Mouse (Mus musculus) liver, embryonic 11.5 days (tissue): ENCODE measurements around the gene Atp5j2. TPM values are rescaled to one million over a fixed set of nuclear protein-coding genes. Genes with fewer than 3 reads are reported as not detected.
A peak's percentile ranks its signal among the peaks of the same experiment; 100 is the strongest.
"Not testable (repeated sequence)": the region's sequence is repeated elsewhere in the genome, so short reads cannot be mapped to it uniquely, and the experiment has no call there.

Source experiments
- ATAC-seq: fragments of 200-750 bp; cut with Nextera tagmentation; replicated peaks from 2 replicates; pipeline ENCODE4 v1.8.0; 2017; ENCODE audit warnings: moderate number of reproducible peaks, mild to moderate bottlenecking, moderate TSS enrichment, moderate library complexity; ENCODE audit not compliant: low FRiP score
- DNase-seq: peaks from one replicate; pipeline ENCODE4 v3.0.0-alpha.2; 2017; ENCODE audit warnings: low spot score
- H3K27ac ChIP-seq: fragments of 300-500 bp; sonication (generic); 2 replicates; pipeline ENCODE4 v1.5.1; 2014; ENCODE audit warnings: mild to moderate bottlenecking, low read depth, low read length, control low read depth
- H3K27me3 ChIP-seq: fragments of 300-500 bp; sonication (generic); replicated peaks from 2 replicates; pipeline ENCODE4 v1.6.1; 2014; ENCODE audit warnings: low read length, mixed read lengths; ENCODE audit not compliant: control insufficient read depth, insufficient read depth
- H3K36me3 ChIP-seq: fragments of 300-500 bp; sonication (generic); 2 replicates; pipeline ENCODE4 v1.6.1; 2014; ENCODE audit warnings: mild to moderate bottlenecking, low read length, moderate library complexity, mixed read lengths; ENCODE audit not compliant: control insufficient read depth, insufficient read depth
- H3K4me1 ChIP-seq: fragments of 300-500 bp; sonication (generic); replicated peaks from 2 replicates; pipeline ENCODE4 v1.6.1; 2014; ENCODE audit warnings: low read length, mixed read lengths; ENCODE audit not compliant: control insufficient read depth, insufficient read depth
- H3K4me2 ChIP-seq: fragments of 300-500 bp; sonication (generic); 2 replicates; pipeline ENCODE4 v1.6.1; 2014; ENCODE audit warnings: mild to moderate bottlenecking, control low read depth, moderate library complexity
- H3K4me3 ChIP-seq: fragments of 300-500 bp; sonication (generic); 2 replicates; pipeline ENCODE4 v1.5.1; 2014; ENCODE audit warnings: low read depth, low read length, control low read depth
- H3K9ac ChIP-seq: fragments of 300-500 bp; sonication (generic); 2 replicates; pipeline ENCODE4 v1.6.1; 2014; ENCODE audit warnings: low read depth, low read length, control low read depth
- H3K9me3 ChIP-seq: fragments of 300-500 bp; sonication (generic); 2 replicates; pipeline ENCODE4 v1.6.1; 2016; ENCODE audit warnings: low read length, inconsistent platforms, mixed read lengths; ENCODE audit not compliant: control insufficient read depth
- WGBS: fragments of 180-500 bp; shearing (Covaris S2); extraction: QIAGEN DNeasy Blood & Tissue Kit; methylation state at CpG from one replicate; pipeline ENCODE4 v1.1.7; 2014; 5-methylcytosine and 5-hydroxymethylcytosine counted together
- polyA plus RNA-seq: library from polyadenylated mRNA; unstranded; fragments of >200 nt; fragmentation: Nextera tagmentation; extraction: Ambion mirVana; gene quantifications from 2 replicates; pipeline ENCODE4 v1.2.1, GENCODE M21; 2014

Gene Atp5j2
- 528 and 573 TPM in 2 replicates for polyA plus RNA-seq

- WGBS, result 90% methylated on average over 2 of the region's 2 CpGs
These were observed at the start of gene Atp5j2 for GRCm38 (mm10) chr5:145191962-145192361. Gene Atp5j2, minus strand, starts transcription at chr5:145192062.

DNA sequence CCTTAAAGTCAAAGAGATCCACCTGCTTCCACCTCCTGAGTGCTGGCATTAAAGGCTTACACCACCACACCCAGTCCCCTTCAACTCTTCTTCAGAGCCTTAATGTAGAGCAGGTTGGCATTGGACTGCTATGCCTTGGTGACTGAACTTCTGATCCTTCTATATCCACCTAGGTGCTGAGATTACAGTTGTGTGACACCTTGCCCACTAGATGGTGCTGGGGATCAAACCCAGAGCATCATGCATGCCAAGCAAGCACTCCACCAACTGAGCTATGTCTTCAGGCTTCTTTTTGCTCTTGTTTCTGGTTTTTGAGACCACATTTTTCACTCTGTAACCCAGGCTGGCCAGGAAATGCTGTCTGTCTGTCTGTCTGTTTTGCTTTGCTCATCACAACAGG is 42.8 kb upstream of the Atp5j2 start:
- DNase-seq (no peak), ATAC-seq (no peak)
- H3K36me3 ChIP-seq, result peaks cover 17% of the 10 kb centered on the region

More at GRCm38 (mm10) chr5:145191962-145192361, at the start of gene Atp5j2:
- H3K9ac ChIP-seq, result peak within 1 kb of the TSS; percentile 78
- no peaks in the 10 kb centered on the region for H3K9me3 ChIP-seq
- DNase-seq (no peak), ATAC-seq (no peak)
- peak within 1 kb of the TSS; percentile 57 for H3K27ac ChIP-seq
- peaks cover 19% of the 10 kb centered on the region for H3K4me1 ChIP-seq
- no peaks in the 10 kb centered on the region for H3K27me3 ChIP-seq
- H3K4me3 ChIP-seq, result peak within 1 kb of the TSS; percentile 78
- peaks cover 11% of the 10 kb centered on the region; the same call in 1 of the 2 replicates for H3K36me3 ChIP-seq
- peak within 1 kb of the TSS; percentile 97 for H3K4me2 ChIP-seq

DNA sequence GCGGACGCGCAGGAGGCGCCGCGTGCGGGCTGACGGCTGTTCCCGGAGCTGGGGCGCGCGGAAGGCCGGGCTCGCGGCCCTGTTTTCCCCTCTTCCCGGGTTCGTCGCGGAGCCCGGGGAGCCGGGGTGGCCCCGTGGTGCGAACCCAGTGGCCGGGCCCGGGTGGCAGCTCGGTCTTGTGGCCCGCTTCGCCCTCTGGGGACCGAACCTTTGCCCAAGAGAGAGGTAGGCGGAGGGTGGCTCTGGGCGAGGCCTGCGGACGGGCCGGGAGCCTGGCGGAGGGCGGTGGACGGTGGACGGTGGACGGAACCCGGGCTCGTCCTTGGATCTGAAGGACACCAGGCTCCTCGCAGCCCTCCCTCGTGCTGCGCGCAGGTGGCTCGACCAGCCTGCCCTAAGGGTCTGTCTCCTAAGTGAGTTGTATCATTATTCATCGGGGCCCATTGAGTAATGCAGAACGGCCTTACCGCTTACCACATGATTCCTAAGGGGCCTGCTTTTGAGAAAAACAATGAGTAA is 40.1 kb upstream of the Atp5j2 start:
- H3K9ac ChIP-seq, result peak overlapping the region; percentile 96
- H3K4me3 ChIP-seq, result peak overlapping the region; percentile 95
- H3K4me2 ChIP-seq, result peak overlapping the region; percentile 79
- H3K4me1 ChIP-seq, result 0 out of 2 replicates have a peak, but pooled peaks cover 5% of the 10 kb centered on the region
- H3K9me3 ChIP-seq, result no peaks in the 10 kb centered on the region
- H3K27ac ChIP-seq, result peak overlapping the region; percentile 79
- H3K27me3 ChIP-seq, result no peaks in the 10 kb centered on the region
- WGBS, result under 1% methylated on average over 49 of the region's 49 CpGs
- ATAC-seq, result peak; percentile 56
- no peak for DNase-seq
- peaks cover 10% of the 10 kb centered on the region for H3K36me3 ChIP-seq

More for the DNA sequence above, 42.8 kb upstream of the Atp5j2 start:
- H3K4me3 ChIP-seq, result no peak overlapping the region
- no peak overlapping the region for H3K9ac ChIP-seq
- no peak overlapping the region for H3K4me2 ChIP-seq
- no peaks in the 10 kb centered on the region for H3K9me3 ChIP-seq
- 0 out of 2 replicates have a peak, but pooled peaks cover 5% of the 10 kb centered on the region for H3K4me1 ChIP-seq
- no peaks in the 10 kb centered on the region for H3K27me3 ChIP-seq
- no peak overlapping the region for H3K27ac ChIP-seq

DNA sequence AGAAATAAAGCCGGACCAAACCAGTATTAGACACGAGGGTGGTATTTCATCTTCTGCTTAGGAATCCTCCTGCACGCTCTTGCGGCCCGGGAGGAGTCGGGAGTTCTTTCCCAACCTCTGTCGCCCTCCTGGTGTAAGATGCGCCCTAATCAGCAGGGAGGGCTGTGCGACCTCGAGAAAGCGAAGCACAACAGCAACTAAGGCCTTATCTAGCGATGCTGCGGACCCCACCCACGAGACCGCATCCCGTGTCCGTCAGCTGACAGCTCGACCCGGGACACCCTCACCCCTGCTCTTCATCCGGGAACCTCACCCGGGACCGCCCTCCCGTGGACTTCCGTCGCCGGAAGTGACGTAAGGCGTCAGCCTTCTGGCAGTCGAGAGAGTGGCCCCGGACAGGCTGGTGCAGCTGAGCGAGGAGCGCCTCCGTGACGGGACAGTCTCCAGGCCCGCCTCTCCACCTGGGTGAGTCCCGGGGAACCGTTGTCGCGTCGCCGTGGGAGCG is 39.6 kb upstream of the Atp5j2 start, which contains the start of gene Zfp655:
Gene Zfp655 (plus strand): TSS at position 349 of the 505 bp plus-strand sequence.
- H3K27ac ChIP-seq, result peak within 1 kb of the TSS; percentile 79
- under 1% methylated on average over 41 of the region's 42 CpGs for WGBS
- ATAC-seq (peak; percentile 98), DNase-seq (peak; percentile 96)
- no peaks in the 10 kb centered on the region for H3K9me3 ChIP-seq
- peaks cover 10% of the 10 kb centered on the region for H3K36me3 ChIP-seq
- peak within 1 kb of the TSS; percentile 96 for H3K9ac ChIP-seq
- H3K4me1 ChIP-seq, result 0 out of 2 replicates have a peak, but pooled peaks cover 5% of the 10 kb centered on the region
- H3K4me3 ChIP-seq, result peak within 1 kb of the TSS; percentile 95
- H3K4me2 ChIP-seq, result peak within 1 kb of the TSS; percentile 79
- H3K27me3 ChIP-seq, result no peaks in the 10 kb centered on the region

GRCm38 (mm10) chr5:145230641-145231040 is 38.8 kb upstream of the Atp5j2 start:
- 86% methylated on average over 4 of the region's 4 CpGs for WGBS
- Histone ChIP-seq H3K4me2 (peak overlapping the region; percentile 79), H3K4me3 (no peak overlapping the region; the same call in 1 of the 2 replicates), H3K4me1 (0 out of 2 replicates have a peak, but pooled peaks cover 5% of the 10 kb centered on the region), H3K9ac (no peak overlapping the region), H3K27ac (no peak overlapping the region), H3K27me3 (no peaks in the 10 kb centered on the region), H3K9me3 (no peaks in the 10 kb centered on the region), H3K36me3 (peaks cover 7% of the 10 kb centered on the region)
- ATAC-seq, result no peak
- DNase-seq, result no peak

DNA sequence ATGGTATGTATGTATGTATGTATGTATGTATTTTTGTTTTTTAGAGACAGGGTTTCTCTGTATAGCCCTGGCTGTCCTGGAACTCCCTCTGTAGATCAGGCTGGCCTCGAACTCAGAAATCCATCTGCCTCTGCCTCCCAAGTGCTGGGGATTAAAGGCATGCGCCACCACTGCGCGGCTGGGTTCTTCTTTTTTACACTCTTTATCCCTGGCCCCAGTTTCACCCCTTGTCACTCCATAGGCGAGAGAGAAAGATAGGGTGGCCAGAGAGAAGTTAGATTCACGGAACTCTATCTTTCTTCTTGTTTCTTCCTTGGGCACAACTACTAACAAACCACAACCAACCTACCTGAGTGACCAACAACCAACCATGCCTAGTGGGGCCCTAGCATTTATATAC is 37.4 kb upstream of the Atp5j2 start:
- H3K4me2 ChIP-seq, DNase-seq, H3K9ac ChIP-seq, H3K27me3 ChIP-seq, H3K4me1 ChIP-seq, H3K36me3 ChIP-seq, H3K9me3 ChIP-seq, H3K4me3 ChIP-seq, ATAC-seq, H3K27ac ChIP-seq: not testable (repeated sequence)
- WGBS, result 76% methylated on average over 6 of the region's 6 CpGs

DNA sequence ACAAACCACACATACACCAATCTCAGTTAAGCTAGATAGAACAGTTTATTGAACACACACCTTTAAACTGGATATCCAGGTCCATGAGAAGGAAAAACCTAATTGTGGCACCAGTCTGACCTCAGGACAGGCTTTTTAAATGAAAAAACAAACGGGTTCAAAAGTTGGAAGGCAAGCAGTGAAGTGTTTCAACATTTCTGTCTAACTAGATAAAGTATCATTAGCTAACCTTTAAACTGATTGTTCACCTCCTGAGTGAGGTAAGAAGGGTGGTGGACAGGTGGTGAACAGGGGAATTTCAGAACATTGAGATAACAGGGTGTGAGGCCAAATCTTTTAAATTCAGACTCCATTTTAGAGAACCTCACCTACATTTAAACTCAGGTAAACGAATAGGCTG is 34.6 kb upstream of the Atp5j2 start:
- Histone ChIP-seq H3K36me3 (0 out of 2 replicates have a peak, but pooled peaks cover 5% of the 10 kb centered on the region), H3K4me1 (no peaks in the 10 kb centered on the region), H3K9me3 (no peaks in the 10 kb centered on the region), H3K27me3 (no peaks in the 10 kb centered on the region), H3K27ac (no peak overlapping the region), H3K4me3 (no peak overlapping the region), H3K4me2 (no peak overlapping the region), H3K9ac (no peak overlapping the region)
- DNase-seq, result no peak
- no peak for ATAC-seq
- 56% methylated on average over 2 of the region's 2 CpGs for WGBS

- H3K9me3 ChIP-seq, result no peaks in the 10 kb centered on the region
- ATAC-seq (no peak), DNase-seq (no peak)
- 79% methylated on average over 12 of the region's 12 CpGs for WGBS
- H3K27ac ChIP-seq, result no peak overlapping the region
- no peak overlapping the region for H3K4me2 ChIP-seq
- H3K9ac ChIP-seq, result no peak overlapping the region
- no peaks in the 10 kb centered on the region for H3K27me3 ChIP-seq
- H3K36me3 ChIP-seq, result peaks cover 21% of the 10 kb centered on the region
- no peaks in the 10 kb centered on the region for H3K4me1 ChIP-seq
- no peak overlapping the region for H3K4me3 ChIP-seq
These were observed 31.5 kb upstream of the Atp5j2 start for GRCm38 (mm10) chr5:145223395-145223794.

- no peak overlapping the region for H3K27ac ChIP-seq
- no peak overlapping the region for H3K4me2 ChIP-seq
- H3K4me1 ChIP-seq, result no peaks in the 10 kb centered on the region
- no peaks in the 10 kb centered on the region for H3K9me3 ChIP-seq
- no peak overlapping the region for H3K9ac ChIP-seq
- H3K4me3 ChIP-seq, result no peak overlapping the region
- ATAC-seq (0 out of 2 replicates have a peak, but pooled peaks have one; percentile 19), DNase-seq (no peak)
- H3K27me3 ChIP-seq, result no peaks in the 10 kb centered on the region
- WGBS, result 81% methylated on average over 5 of the region's 5 CpGs
- H3K36me3 ChIP-seq, result peaks cover 23% of the 10 kb centered on the region
These were observed 31.0 kb upstream of the Atp5j2 start for GRCm38 (mm10) chr5:145222840-145223239.
